Mouse (Mus musculus) spleen, adult 18-20 months (tissue): ENCODE measurements around the gene Mars.
A peak's percentile ranks its signal among the peaks of the same experiment; 100 is the strongest.

Source experiments
- DNase-seq, 2 experiments: peaks; one replicate each; pipeline ENCODE4 v3.0.0; 2022; ENCODE audit warnings: mixed read lengths in 2 of 2

The Mars gene

DNA sequence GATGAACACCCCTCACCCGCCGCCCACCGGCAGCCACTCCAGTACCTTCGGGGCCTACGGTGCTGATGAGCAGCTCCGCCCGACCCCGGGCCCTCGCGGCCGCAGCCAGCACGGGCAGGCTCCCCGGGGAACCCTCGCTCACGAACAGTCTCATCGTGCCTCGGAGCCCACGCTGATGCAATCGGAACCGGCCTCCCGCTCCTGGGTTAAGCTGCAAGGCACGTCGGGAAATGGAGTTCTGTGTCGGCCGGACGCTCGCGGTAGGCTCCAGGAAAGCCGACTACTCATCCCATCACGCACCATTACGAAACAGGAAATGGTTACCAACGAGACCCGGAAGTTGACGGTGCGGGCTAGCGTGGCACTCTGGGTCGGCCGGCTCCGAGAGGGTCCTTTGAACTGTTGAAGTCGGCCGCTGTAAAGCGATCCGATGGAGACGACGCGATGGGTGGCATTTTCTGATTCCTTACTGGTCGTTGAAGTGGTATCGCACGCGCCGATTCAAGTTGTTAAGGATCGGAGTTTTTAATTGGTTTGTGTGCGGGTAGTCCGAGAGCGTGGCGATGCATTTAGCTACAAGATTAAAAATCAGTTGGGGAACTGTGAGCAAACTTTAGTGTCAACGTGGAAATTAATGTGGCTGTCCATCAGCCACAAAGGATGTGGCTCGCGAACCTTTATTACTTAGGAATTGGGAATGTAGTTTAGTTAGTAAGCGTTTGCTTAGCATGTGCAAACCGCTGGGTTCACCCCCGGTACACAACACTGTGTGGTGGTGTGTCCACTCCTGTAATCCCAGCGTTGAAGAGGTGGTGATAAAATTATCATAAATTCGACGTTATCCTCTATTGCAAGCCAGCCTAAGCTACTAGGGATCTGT, at the start of gene Mars:
Mars (minus strand) TSS at position 311 of the 880 bp plus-strand sequence.
- DNase-seq = peak; percentile 83 to 84

DNA sequence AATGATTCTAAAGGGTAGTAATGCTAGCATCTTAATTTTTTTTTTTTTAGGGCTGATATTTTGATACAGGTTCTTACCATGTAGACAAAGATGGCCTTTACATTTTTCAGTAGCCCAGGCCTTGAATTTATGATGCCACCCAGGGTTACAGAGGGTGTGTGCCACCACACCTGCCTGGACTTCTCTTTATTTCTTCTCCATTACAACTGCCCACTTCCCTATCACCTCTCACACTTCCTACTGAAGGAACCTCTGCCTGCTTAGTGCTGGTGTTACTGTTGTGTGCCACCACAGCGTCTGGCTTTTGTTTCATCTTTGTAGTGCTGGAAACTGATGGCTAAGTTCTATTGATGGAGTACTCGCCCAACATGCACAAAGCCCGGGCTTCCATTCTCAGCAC, 49.1 kb upstream of the Mars start:
- DNase-seq = no peak

DNA sequence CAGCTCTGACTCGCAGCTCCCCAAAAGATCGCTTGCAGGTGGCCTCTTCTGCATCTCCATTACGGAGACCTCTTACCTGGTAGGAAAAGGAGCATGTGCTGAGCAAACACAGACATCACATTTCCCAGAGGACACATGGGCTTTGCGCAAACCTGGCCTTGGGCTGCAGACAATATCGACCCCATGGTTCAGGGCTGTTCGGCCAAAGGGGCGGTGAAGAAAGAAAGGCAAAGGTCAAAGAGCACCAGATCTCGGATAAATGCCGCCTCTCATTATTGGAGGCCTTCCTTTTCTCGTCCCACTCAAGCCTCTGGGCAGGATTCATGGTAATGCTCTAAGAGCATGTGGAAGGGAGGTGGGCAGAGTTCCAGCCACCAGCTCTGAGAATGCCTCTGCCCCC, 43.8 kb upstream of the Mars start:
- DNase-seq = no peak

DNA sequence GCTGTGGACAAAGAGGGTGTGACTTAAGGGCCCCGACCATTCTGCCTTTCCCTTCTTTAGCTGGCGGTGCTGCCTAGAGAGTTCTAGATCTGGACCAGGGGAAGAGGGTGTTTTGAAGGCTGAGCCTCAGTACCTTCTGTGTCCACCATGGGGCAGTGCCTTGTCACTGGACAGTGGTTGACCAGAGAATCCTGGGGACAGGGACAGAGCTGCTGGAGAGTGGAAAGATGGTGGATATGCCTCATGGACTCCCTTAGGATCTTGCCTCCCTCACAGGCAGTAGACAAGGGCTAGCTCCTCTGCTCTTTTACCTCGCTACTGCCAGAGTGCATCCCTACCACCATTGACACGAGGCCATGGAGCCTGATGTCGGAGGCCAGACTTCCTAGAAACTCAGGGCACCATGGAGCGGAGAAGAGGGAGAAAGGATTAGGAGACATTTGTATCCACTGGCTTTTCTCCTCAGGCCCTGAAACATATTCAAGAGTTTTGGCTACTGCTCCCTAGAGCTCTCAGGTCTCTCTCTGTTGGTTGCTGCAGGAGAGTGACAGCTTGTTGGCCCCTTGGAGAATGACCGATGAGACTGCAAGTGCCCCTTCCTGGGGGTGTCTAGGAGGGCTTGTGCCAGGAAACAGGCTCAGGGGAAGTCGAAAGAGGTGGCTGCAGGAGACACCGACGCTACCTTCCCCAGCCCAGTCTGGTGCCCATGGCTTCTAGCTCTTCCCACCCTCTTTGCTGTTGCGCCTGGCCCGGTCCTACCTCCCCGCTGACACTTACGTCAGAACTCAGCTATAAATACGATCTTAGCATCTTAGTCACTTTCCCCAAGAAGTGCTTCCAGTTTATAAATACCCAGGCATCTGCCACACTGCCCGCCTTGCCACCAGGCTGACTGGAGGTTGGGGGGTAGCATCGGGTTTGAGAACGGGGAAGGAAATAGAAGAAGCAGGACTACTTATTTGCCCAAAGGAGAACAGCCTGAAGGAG, 42.6 kb upstream of the Mars start, which contains the start of gene Inhbe:
Inhbe (minus strand) TSS at position 503 of the 987 bp plus-strand sequence.
- no peak for DNase-seq

DNA sequence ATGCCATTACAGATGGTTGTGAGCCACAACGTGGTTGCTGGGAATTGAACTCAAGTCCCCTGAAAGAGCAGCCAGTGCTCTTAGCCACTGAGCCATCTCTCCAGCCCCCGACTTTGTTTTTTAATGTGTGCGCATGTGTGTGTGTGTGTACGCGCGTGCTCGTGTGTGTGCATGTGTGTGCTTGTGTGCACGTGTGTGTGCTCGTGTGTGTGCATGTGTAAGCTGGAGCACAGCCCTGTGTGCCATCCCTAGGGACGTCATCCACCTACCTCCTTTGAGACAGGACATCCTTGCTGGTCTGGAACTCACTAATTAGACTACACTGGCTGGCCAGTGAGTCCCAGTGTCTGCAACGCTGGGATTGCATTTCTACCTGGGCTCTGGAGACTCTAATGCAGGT, 41.2 kb upstream of the Mars start:
- DNase-seq = no peak

DNA sequence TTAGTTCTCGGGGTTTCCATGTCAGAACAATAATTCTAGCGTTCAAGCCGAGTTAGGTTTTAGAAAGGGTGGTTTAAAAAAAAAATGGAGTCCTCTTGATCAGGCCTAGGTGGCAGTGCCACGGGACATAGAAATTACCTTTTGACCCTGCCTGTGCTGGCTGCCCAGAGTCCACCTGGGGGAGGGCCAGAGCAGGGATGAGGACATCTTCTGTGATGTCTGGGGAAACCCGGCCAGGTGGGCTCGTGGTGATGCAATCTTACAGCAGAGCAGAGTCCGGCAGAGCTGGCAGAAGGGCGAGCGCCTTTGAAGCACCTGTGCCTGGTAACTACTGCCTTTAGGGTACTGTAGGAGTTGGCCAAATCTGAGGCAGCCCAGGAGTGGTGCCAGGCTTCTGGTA, 40.6 kb upstream of the Mars start:
- DNase-seq = no peak

DNA sequence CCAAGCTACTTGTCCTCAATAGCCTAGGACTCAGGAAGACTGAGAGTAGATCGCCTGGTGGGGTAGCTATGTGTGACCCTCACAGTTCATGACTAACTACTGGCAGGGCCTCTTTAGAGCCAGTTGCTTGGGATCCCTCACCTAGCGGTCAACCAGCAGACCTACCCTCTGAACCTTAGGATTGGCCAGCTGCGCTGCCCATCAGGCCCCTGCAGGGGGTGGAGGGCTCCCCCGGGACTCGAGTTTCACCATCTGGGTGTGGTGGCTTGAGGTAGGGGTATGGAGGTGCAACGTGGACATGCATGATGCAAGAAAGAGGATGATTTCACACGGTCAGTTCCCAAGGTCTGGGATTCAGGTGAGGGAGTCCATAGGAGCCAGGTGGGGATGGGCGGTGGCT, 40.1 kb upstream of the Mars start:
- DNase-seq = no peak

DNA sequence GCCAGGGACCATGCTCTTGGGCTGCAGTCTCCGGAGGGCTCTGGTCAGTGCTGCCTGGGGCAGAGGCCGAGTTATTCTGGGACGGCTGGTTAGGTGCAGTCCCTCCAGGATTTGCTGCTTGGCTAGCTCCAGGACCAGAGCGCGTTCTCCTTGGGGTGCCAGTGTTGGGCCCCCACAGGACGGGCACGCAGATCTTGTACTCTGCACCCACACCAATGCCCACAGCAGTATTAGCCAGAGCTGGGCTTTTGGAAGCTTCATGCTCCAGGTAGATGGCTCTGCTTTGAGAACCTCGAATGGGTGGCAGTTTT, 39.7 kb upstream of the Mars start:
- no peak for DNase-seq

DNA sequence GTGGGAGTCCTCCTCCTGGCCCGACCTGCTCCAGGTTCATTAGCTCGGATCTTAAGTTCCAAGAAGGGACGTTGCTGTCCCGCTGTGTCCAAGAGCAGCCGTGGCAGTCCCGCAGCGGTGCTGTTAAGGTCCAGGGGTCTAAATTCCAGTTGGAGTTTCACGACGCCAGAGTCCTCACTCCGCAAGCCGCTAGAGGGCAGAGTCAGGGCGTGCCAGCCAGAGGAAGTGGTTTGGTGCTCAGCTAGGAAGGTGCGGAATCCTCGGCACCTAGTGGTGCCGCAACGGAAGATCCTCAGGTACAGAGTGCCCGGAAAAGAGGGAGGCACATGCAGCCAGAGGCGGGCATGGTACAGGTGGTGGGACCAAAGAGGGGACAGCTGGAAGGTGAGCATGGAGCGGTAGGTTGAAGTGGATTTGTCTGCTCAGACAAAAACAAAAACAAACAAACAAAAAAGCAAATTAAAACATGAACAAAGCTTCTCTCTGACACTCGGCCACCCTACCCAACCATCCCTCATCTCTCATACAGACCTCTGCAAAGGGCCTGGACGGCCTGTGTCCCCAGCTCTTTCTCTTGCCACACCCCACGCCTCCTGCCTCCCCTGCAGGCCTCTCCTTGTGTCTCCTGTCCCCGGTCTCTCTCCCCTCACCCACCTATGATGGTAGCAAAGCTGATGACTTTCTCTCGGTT, 39.2 kb upstream of the Mars start:
- peak in 1 of 2 experiments; percentile 65 for DNase-seq

DNA sequence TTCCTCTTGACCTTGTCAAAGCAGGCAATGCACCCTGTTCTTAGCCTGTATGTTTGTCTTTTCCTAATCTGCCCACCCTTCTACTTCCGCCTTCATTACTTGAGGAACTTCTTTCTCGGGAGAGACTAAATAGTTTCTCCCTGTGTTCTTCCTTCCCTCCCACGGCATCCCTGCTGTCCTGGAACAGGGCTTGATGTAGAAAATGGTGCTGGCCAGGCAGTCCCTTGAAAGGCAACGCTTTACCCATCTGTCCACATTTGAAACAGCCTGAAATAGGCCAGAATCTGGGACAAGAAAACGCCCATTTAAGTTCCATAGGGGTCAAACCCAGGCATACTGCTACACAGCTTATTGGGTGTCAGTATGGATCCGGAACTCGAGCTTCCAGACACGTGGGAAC, 38.2 kb upstream of the Mars start:
- no peak for DNase-seq

DNA sequence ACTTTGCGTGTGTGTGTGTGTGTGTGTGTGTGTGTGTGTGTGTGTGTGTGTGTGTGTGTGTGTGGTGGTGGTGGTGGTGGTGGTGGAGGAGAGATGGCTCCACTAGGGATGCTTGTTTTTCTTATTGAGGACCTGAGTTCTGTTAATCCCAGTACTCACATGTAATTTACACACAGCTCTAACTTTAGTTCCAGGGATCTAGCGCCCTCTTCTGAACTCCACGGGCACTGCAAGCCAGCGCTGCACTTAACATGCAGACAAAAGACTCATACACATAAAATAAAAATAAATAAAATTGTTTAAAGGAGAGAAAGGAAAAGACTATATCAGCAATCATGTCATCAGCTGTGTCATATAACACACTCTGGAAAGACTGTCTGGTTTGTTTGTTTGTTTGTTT, 37.4 kb upstream of the Mars start:
- DNase-seq = no peak

DNA sequence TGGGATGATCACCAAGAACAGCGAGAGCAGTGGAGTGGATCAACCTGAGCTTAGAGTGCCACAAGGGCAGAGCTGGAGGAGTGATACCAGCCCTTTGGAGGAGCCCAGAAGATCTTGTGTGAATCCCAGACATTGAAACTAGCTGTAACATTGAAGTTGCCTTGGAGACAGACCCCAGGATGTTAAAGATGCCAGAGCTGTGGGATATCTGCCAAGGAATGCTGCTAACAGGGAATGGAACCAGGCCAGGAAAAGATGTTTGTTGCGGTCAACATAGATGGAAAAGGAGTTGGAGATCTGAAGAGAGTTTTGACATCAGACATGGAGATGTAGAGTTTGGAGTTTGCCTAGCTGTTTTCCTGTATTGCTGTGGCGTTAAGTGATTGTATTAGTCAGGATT, 34.6 kb upstream of the Mars start:
- no peak for DNase-seq

DNA sequence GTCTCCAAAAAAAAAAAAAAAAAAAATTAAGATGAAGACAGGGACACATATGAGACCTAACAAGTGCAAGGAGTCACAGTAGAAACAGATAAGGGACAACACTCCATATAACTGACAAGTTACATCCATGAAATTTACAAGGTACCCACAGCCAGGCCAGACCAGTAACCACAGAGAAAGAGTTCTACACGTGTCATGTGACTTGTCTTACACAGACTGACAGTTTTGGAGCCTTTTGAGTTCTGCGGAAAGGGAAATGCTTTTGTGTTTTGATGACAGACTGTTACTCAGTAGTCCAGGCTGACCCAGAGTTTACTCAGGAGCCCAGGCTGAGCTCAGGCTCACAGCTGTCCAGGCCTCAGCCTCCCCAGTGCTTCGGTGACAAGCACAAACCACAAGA, 31.4 kb upstream of the Mars start:
- no peak for DNase-seq

DNA sequence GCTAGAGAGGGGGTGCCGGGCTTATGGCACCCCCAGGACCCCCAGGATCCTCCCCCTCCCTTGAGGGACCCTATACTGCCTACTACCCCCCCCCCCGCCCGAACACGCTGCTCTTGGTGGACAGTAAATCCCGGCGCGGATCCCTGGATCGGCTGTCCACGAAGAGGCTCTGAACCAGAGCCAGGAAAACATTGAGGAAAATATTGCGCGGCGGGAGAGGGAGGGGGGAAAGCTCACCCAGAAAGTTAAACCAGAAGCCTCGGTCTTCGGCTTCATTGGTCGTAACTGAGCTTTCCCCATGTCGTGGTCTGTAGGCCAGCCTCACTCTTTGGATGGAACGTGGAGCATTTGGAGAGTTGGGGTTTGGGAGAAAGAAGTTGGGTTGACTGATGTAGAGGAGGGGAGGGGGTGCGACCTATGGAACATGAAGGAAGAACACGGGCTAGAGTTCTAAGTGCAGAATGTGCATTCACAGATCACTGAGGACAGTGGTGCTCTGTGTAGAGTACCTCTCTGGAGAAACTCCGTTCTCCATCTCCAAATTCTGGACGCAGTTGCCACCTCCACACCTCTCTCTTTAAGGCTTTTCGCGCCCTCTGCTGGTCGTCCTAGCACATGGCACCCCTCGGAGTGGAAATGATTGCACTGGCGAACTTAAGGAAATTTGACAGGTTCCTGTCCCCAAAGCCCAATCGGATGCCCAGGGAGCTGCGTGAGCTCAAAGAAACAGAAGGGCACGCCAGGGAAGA, 30.5 kb upstream of the Mars start, which contains the start of gene Gli1:
Gli1 (minus strand) TSS at position 84 of the 749 bp plus-strand sequence.
- peak; percentile 56 to 77 for DNase-seq

DNA sequence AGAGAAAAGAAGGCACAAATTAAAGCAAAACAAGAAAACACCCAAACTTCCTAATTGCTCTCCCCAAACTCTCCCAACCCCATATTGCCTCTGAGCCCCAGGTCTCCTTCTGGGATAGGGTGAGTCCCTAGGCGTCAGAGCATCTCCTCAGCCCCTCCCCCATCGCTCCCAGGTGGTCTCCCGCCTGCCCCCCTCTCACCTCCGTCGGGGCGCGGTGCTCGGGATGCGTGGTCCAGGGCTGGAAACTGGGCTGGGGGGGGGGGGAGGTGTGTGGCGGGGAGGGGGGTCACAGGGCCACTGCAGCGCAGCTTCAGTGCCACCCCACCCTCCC, 29.7 kb upstream of the Mars start:
- no peak for DNase-seq

DNA sequence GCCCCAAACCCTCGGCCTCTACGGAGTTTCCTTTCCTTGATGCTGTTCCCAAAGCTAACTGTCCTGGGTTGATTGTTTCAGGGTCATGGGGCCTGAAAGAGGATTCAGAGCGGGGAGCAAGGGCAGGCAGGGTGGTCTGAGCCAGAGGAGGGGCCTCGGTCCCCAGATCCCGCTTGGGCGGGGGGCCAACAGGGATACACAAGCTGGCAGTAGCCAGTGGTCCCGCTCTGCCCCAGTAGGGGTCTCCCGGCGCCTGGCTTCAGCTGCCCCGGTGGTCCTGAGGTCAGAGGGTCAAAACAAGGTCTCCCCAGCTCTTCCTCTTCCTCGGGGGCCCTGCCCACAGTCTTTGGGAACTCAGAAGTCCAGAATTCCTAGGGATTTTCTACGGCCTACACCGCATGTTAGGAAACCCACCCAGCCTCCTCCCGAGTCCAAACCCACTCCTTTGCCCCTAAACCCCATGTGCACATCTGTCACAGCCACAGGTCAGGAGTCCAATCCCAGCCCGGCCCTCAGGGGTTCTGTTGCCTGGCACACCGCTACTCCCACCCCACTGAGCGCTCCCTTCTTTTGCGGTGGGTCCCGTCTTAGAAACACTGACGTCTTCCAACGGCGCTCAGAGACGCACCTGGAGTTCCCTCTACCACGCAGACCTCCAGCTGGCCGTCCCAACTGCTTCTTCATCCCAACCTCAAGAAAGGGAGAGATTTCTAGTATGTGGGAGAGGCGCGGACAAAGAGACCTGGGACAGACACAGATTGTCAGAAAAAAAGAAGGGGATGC, 29.2 kb upstream of the Mars start:
- DNase-seq = no peak

DNA sequence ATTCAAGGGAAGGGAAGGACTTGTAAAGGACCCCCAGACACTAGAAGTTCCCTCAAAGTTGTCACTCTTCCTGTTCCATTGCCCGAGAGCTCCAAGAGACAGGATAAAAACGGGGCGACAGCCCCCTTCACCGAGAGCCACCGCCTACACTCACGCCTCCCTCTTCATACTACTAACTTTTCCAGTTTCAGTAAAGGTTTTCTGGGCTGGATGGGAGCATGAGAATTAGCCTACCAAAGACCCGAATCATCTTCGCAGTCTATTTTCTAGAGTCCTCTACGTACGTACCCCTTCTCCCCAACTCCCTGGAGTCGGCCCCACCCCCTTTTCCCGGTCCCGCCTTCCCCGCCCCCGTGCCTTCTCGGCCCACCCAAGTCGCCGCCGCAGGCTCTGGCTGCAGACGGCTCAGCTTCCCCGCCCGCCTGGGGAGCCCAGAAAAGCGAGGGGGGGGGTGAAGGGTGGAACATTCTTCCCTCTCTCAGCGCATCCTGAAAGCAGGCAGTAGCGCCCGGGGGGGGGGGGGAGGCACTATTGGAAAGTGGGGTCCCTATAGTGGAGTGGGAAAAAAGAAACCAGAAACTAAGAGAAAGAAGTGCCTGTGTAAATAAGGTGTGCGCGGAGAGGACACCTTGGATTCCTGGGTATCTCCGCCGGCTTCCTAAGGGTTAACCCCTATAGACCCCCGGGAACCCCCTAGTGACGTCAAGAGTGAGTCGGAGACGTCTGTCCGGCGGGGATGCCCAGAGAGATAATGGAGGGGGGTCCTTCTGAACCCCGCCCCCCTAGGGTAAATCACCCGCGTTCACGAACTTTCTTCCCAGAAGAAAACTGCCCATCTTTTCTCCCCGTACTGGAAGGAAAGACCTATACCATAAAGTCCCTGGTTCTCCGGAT, 28.3 kb upstream of the Mars start:
- no peak for DNase-seq

DNA sequence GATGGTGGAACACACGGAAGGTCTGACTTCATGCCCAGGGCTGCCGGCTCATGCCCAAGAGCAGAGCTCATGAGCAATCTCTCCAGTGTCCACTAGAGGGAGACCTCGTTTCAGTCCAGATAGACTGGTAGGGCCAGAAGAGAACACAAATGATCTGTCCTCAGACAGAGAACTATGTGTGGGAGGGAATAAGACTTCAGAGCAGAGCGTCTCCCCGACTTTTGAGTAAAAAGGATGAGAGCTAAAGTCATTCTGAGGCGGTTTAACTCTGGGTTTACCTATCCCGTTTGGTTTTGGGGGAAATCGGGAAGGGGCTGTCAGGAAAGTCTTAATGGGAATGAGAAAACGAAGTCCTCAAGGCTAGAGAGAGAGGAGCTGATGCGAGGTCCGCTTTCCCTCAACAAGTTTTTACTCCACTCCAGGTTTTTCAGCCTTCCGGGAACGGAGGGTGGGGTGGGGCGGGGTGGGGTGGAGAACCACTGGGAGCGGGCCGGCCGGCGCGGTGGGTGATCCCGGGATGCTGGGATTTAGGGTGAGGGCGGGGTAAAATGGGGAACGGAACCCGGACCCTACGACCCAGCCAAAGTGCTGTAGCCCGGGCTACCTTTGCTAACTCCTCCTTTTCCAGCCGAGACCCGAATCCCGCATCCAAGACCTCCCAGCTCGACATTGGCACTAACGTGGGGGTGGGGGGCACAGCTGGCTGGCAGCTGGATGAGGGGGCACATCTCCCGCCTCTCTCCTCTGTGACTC, 27.5 kb upstream of the Mars start:
- DNase-seq = peak; percentile 51 to 78

DNA sequence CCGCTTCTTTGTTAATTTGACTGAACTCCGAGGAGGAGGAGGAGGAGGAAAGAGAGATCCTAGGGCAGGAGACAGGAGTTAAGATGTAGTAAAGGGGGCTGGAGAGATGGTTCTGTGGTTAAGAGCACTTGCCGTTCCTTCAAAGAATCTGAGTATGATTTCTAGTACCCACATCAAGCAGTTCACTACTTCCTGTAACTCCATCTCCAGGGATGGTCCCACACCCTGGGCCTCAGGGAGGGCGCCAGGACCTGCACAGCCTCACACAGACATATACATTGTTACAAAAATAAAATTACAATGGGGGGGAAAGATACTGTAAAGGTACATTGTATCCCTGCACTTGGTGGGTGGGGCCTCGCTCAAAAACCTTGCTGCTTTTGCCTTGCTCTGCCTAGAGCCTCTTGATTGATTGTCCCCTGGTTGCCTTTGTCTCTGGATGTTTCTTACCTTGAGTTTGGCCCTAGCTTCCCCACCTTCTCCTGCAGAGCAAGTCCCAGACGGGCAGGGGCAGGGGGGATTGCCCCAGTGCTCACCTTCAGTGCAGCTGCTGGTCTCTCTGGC, 26.0 kb upstream of the Mars start:
- DNase-seq = no peak
